Mouse (Mus musculus) cerebellum, adult 11 months (tissue): ENCODE data around the gene 8030474K03Rik.
"Not testable (repeated sequence)": the region's sequence is repeated elsewhere in the genome, so short reads cannot be mapped to it uniquely, and the experiment has no call there.

Source experiments
- DNase-seq: peaks from one replicate; pipeline ENCODE4 v3.0.0; 2022

8030474K03Rik gene

DNA sequence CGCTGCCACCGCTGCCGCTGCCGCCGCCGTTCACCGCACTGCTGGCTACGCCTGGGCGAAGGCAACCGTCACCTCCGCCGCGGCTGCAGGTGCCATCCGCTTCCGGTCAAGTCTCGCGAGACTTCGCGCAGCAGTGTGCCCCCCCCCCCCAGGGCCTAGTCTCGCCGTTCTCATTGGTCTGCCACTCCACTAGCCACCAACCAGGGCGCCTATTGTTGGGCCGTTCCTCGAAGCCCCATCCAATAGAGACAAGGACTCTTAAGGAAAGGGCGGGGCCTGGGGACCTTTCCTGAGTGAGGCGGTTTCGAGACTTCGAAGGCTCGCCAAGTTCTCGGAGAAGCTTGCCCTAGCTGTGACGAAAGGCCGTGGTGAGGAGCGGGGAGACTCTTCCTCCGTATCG is at the start of gene 8030474K03Rik, which contains the start of gene Gm4779:
Gene 8030474K03Rik (plus strand): TSS at position 315 of the 400 bp plus-strand sequence.
Gene Gm4779 (minus strand): TSS at position 82 of the 400 bp plus-strand sequence.
- DNase-seq, result no peak

DNA sequence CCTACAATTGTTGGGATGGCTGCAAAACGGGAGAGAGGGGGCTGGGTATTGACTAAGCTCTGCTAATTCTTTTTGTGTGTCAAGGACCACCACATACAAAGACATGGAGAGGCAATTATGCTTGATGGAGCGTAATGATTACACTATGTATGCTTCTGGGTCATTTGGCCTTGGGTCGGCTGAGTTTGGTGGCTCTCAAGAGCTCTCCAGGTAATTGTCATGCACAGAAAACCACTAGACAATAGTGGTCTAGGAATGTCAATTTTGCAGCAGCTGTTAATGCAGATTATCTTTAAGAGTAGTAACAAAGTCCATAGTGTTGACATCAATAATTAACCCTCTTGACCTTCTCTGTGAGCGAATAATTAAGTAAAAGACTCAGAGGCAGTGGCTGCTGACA is 44.3 kb upstream of the 8030474K03Rik start:
- DNase-seq, result no peak

DNA sequence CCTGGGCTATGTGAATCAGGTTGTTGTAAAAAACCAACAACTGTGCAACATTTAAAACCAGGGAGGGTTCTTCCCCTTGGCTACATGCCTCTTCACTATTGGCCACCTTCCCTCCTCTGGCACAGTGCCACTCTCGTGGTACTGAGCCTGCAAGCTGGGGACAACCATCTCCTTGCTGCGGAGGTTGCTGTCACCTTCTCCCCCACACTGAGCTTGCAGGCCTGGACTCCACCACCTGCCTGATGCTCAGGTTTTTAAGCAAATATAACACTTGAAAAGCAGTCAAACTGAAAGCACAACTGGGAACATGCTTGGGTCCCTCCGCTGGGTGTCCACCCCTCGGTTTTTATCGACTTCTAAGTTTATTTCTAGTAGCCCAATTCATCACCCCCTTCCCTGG is 40.0 kb upstream of the 8030474K03Rik start:
- DNase-seq, result no peak

DNA sequence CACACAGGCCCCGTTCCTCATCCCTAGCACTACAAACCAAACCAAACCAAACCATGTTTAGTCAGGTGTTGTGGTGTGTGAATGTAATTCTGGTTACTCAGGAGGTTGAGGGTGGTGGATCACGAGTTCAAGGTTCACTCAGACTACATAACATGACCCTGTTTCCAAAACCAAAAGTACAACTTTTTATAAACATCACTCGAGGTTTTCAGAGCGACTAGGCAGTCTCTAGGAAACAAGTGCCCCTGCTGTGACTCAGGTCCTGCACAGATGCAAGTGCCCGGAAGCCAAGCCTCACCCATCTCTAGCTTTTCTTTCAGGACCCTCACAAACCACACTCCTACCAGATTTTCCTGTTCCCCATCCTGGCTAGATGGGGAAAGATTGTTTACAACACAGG is 29.8 kb upstream of the 8030474K03Rik start:
- no peak for DNase-seq

DNA sequence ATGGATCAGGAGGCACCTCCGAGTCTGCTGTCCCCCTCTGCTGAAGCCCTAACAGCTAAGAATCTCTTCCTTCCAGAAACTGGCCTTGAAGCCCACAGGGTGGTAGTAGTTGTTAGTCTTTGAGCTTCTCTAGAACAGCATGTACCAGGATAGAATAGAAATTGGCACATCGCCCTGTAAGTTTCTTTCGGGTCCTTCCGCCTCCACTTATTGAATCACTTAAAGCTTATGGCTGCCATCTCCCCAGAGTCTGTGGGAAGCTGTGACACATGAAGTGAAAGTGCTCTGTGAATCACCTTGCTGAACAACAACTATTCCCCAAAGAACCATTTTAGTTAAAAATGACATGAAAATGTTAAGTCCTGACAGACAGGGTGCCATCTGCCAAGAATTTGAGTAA is 29.3 kb upstream of the 8030474K03Rik start:
- DNase-seq, result no peak

DNA sequence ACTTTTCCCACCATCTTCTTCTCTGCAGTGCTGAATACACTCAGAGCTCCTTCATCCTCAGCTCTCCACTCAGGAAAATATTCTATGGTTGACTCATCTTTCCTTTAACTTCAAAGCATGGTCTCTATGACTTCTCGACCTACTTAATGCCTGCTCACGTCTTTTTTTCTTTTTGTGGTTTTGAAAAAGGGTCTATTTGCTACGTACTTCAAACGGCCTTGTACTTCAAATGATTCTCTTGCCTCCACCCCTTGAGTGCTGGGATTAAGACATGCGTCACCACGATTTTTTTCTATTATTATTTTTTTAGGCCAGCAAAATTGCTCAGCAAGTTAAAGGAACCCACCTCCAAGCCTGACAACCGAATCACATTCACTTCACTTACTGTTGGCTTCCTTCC is 27.2 kb upstream of the 8030474K03Rik start:
- no peak for DNase-seq

DNA sequence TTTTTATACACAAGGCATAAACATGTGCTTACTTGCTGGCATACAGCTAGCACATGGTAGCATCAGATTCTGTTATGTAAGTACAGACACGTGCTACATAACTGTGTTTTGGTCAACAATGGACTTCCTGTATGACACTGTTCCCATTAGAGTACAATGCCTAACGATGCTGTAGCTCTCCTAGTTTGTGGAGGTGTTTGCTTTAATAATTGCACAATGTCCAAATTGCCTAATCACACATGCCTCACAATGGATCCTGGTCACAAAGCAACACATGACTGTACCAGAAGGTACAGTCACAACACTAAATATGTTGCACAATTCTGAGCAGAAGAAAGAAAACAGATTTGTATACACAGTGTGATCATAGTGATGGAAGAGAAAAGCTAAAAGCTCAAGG is 25.0 kb upstream of the 8030474K03Rik start:
- no peak for DNase-seq

DNA sequence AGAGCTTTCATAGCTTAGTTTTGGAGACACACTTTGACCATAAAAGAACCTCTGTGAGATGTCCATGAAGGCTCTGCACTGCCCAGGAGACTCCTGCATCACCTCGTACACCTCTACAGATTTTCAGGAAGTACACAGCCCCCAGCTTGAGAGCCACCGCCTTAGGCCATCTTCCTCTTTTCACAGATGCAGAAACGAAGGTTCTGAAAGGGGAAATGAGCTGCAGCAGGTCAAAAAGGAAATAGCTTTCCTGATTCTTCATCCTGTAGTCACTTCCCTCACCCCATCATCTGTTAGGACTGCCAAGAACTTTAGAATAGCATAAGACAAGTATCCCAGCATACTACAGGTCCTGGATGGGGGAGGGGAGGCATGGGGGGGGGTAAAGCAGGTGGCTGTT is 24.1 kb upstream of the 8030474K03Rik start:
- DNase-seq, result no peak

DNA sequence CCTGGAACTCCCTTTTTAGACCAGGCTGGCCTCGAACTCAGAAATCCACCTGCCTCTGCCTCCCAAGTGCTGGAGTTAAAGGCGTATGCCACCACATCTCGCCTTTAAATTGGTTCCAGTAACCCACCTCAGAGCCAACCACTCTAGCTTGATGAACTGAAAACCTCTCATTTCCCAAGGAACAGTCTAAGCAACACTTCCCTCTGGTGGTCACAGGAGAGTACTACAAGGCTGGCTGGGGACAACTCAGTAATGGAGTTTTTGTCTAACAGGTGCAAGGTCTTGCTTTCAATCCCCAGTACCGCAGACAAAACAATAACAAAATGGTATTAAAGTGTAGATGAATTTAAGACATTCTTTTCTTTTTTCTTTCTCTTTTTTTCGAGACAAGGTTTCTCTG is 22.4 kb upstream of the 8030474K03Rik start:
- DNase-seq, result peak; percentile 22

DNA sequence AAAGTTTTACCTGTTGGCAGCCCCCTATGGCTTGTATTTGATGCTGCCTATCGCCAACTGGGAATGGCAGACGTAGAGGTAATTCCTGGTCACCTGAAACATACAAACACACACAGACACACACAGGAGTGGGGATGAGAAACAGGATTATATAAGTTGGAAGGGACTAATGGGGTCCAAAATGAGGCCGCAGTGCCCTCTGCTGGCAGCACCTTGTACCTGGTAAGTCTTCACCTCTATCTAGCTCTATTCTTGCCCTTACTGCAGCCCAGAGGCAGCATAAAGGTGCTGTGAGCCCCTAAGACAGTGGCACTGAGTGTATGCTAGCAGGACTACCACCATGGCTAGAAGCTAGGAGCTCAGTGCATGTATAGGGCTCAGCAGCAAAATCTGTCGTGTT is 2.9 kb upstream of the 8030474K03Rik start:
- peak; percentile 68 for DNase-seq

DNA sequence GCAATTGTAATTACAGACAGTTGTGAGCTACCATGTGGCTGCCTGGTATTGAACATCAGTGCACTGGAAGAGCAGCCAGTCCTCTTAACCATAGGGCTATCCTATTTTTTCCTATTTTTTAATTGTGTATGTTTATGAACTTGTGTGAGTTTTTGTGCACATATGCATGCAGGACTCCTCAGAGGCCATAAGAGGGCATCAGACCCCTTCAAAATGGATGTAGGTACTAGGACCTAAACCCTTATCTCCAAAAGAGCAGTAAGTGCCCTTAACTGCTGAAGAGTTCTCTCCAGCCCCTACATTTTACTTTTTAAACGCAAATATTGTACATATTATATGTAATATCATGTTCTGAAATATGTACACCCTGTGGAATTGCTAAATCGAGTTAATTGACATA is 11.1 kb downstream of the 8030474K03Rik start:
- peak; percentile 17 for DNase-seq

DNA sequence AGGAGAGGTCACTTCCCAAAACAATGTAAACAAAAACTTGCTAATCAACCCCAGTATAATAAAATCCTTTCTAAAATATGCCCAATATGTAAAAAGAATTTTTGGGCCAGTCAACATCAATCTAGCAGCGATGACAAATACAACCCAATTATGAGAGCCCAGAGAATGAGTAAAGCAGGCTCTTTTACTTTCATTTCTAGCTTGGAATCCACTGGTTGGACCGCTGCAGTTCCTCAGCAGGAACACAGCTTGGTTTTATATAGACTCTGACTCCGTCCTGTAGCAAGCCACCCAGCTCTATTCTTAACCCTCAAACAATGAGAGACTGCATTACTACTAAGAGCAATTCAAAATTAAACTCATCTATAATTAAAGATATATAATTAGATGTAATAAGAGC is 17.3 kb downstream of the 8030474K03Rik start:
- DNase-seq, result no peak

DNA sequence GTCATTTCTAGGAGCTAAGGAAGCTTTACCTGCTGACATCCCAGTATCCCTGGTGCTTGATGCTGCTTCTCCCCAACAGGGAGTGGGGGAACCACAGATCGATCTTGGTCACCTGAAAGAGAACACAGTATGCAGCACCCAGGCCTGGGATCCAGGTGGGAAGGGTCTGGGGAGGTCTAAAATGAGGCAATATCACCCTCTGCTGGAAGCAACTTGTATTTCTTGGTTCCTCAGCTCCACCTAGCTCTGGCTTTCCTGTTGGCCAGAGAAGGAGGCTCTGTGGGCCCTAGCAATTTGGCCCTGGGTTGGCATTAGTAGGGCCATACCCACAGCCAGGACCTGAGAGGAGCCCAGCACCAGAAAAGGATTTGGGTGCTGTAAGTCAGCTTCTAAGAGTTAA is 24.7 kb downstream of the 8030474K03Rik start:
- DNase-seq, result no peak

DNA sequence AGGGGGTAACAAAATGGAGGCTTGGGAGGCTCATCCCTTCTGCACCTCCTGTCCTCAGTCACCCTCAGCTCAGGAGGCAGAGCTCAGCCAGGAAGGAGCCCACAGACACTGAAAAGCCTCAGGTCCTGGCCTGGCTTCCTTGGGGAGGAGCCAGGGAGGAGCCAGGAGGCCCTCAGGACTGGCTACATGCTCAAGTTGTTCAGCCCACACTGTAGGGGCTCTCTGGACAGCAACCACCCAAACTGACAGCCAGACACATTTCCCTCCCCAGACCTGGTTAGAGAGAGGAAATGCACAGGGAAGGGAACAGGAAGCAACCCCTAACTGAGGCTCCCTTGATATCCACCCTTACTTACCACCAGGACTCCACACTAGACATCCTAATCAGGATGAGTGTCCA is 25.5 kb downstream of the 8030474K03Rik start:
- not testable (repeated sequence) for DNase-seq

DNA sequence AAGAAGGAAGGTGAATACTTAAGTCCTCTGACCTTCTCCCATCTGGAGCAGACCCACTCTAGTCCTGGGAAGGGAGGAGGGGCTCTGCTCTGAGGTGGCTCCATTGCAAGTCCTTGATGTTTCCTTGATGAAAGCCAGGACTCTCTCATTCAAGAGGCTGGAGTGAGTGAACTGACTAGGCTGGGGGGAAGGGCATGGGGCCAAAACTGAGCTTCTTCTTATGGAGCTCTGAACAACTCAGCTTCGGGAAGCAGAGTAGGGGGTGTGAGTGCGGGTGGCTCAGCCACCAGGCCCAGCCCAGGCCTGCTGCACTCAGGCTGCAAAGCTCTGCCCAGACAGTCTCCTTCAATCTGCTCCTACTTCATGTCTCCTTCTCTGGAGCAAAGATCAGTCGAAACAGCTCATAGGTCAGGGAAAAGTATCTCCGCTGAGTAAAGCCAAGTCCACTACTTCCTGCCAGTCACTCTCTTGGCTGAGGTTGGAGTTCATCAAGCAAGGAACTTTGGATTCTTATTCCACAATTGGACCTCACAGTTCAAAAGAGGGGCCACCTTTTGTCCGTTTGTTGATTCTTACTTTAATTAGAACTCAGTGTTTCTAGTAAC is 52.8 kb downstream of the 8030474K03Rik start:
- no peak for DNase-seq
